Mouse (Mus musculus) liver, embryonic 13.5 days (tissue): Measurements from ENCODE around the gene Olfr187. TPM values are rescaled to one million over a fixed set of nuclear protein-coding genes. Genes with fewer than 3 reads are reported as not detected.

Source experiments
- ATAC-seq: fragments of 200-750 bp; cut with Nextera tagmentation; 2 replicates; pipeline ENCODE4 v1.8.0; 2017; ENCODE audit warnings: low read depth, mild to moderate bottlenecking, moderate number of reproducible peaks, moderate library complexity
- DNase-seq: peaks from one replicate; pipeline ENCODE4 v3.0.0; 2022
- H3K27ac ChIP-seq: fragments of 300-500 bp; sonication (generic); 2 replicates; pipeline ENCODE4 v1.5.1; 2015; ENCODE audit warnings: moderate library complexity, mild to moderate bottlenecking, inconsistent platforms
- H3K27me3 ChIP-seq: fragments of 300-500 bp; sonication (generic); 2 replicates; pipeline ENCODE4 v1.6.1; 2015; ENCODE audit warnings: mild to moderate bottlenecking, inconsistent platforms
- H3K36me3 ChIP-seq: fragments of 300-500 bp; sonication (generic); 2 replicates; pipeline ENCODE4 v1.6.1; 2015; ENCODE audit warnings: mild to moderate bottlenecking, inconsistent platforms
- H3K4me1 ChIP-seq: fragments of 300-500 bp; sonication (generic); replicated peaks from 2 replicates; pipeline ENCODE4 v1.6.1; 2015; ENCODE audit warnings: inconsistent platforms
- H3K4me2 ChIP-seq: fragments of 300-500 bp; sonication (generic); 2 replicates; pipeline ENCODE4 v1.6.1; 2015; ENCODE audit warnings: inconsistent platforms, mild to moderate bottlenecking, moderate library complexity
- H3K4me3 ChIP-seq: fragments of 300-500 bp; sonication (generic); replicated peaks from 2 replicates; pipeline ENCODE4 v1.5.1; 2015; ENCODE audit warnings: mild to moderate bottlenecking, inconsistent platforms
- H3K9ac ChIP-seq: fragments of 300-500 bp; sonication (generic); 2 replicates; pipeline ENCODE4 v1.6.1; 2015; ENCODE audit warnings: mild to moderate bottlenecking, inconsistent platforms
- H3K9me3 ChIP-seq: fragments of 300-500 bp; sonication (generic); replicated peaks from 2 replicates; pipeline ENCODE4 v1.6.1; 2016; ENCODE audit warnings: inconsistent platforms
- WGBS: fragments of 180-500 bp; shearing (Covaris S2); methylation state at CpG from one replicate; pipeline ENCODE4 v1.1.7; 2015; ENCODE audit not compliant: insufficient replicate concordance; 5-methylcytosine and 5-hydroxymethylcytosine counted together
- polyA plus RNA-seq: library from polyadenylated mRNA; unstranded; fragments of >200 nt; fragmentation: Nextera tagmentation; extraction: Ambion mirVana; gene quantifications from 2 replicates; pipeline ENCODE4 v1.2.1, GENCODE M21; 2015

Gene Olfr187
- polyA plus RNA-seq, 1 experiment from 2014 or later, result not detected

GRCm38 (mm10) chr16:59007146-59007545 lies 32.4 kb downstream of the Olfr187 start:
- H3K9me3 ChIP-seq, result no peaks in the 10 kb centered on the region
- H3K36me3 ChIP-seq, result no peaks in the 10 kb centered on the region
- DNase-seq (no peak), ATAC-seq (no peak)
- H3K4me2 ChIP-seq, result no peak overlapping the region
- H3K4me1 ChIP-seq, result no peaks in the 10 kb centered on the region
- H3K27me3 ChIP-seq, result no peaks in the 10 kb centered on the region
- H3K4me3 ChIP-seq, result no peak overlapping the region
- no peak overlapping the region for H3K9ac ChIP-seq
- no peak overlapping the region for H3K27ac ChIP-seq

GRCm38 (mm10) chr16:58995057-58995456 lies 44.5 kb downstream of the Olfr187 start, which contains the start of gene Olfr183:
Gene Olfr183, plus strand, starts transcription at chr16:58995357.
- Histone ChIP-seq H3K4me2 (no peak within 1 kb of the TSS), H3K36me3 (no peaks in the 10 kb centered on the region), H3K4me3 (no peak within 1 kb of the TSS), H3K27ac (no peak within 1 kb of the TSS), H3K9ac (no peak within 1 kb of the TSS), H3K4me1 (no peaks in the 10 kb centered on the region), H3K9me3 (peaks cover 3% of the 10 kb centered on the region; the same call in 1 of the 2 replicates), H3K27me3 (no peaks in the 10 kb centered on the region)
- DNase-seq (no peak), ATAC-seq (no peak)
- WGBS, result 35% methylated on average over 2 of the region's 2 CpGs

Other genes with a start within 250 kb of the Olfr187 start
- not detected in 2 replicates for gene Olfr173, start 239.5 kb downstream of the Olfr187 start, polyA plus RNA-seq
- not detected in 2 replicates for gene Olfr175-ps1, start 213.0 kb downstream of the Olfr187 start, polyA plus RNA-seq
- gene Olfr177, start 165.0 kb downstream of the Olfr187 start, polyA plus RNA-seq, result not detected in 2 replicates
- not detected in 2 replicates for gene Olfr178, start 147.7 kb downstream of the Olfr187 start, polyA plus RNA-seq
- not detected in 2 replicates for gene Olfr181, start 111.0 kb downstream of the Olfr187 start, polyA plus RNA-seq
- gene Olfr180, start 110.4 kb downstream of the Olfr187 start, polyA plus RNA-seq, result not detected in 2 replicates
- not detected in 2 replicates for gene Olfr183, start 44.4 kb downstream of the Olfr187 start, polyA plus RNA-seq
- gene Olfr186, start 9.5 kb downstream of the Olfr187 start, polyA plus RNA-seq, result not detected in 2 replicates
- gene Olfr190, start 38.2 kb upstream of the Olfr187 start, polyA plus RNA-seq, result not detected in 2 replicates
- gene Olfr191, start 50.1 kb upstream of the Olfr187 start, polyA plus RNA-seq, result not detected in 2 replicates
- gene Olfr193, start 72.1 kb upstream of the Olfr187 start, polyA plus RNA-seq, result not detected in 2 replicates
- not detected in 2 replicates for gene Olfr194, start 81.3 kb upstream of the Olfr187 start, polyA plus RNA-seq
- not detected in 2 replicates for gene Olfr195, start 107.3 kb upstream of the Olfr187 start, polyA plus RNA-seq
- not detected in 2 replicates for gene Olfr196, start 130.7 kb upstream of the Olfr187 start, polyA plus RNA-seq
- not detected in 2 replicates for gene Olfr198, start 163.8 kb upstream of the Olfr187 start, polyA plus RNA-seq
- gene Olfr199, start 180.0 kb upstream of the Olfr187 start, polyA plus RNA-seq, result not detected in 2 replicates
- 0.15 and 0.31 TPM in 2 replicates for gene Olfr201, start 232.9 kb upstream of the Olfr187 start, polyA plus RNA-seq
- gene Olfr202, start 247.0 kb upstream of the Olfr187 start, polyA plus RNA-seq, result not detected in 2 replicates